Mouse (Mus musculus): ENCODE results near the gene Pcyt1b. TPM values are rescaled to one million over a fixed set of nuclear protein-coding genes. Genes with fewer than 3 reads are reported as not detected.

Pcyt1b gene
- total RNA-seq, 2 experiments from 2014 or later, result 0.17 to 0.34 TPM

GRCm38 (mm10) chrX:93729529-93729928 lies 74.9 kb downstream of the Pcyt1b start:
- intact Hi-C loops (cut with DNase I), result no loop called here
- DNase-seq (ENCODE audit: low spot score), result no peak

- no peak for DNase-seq (ENCODE audit: low spot score)
- intact Hi-C loops (cut with DNase I), result no loop called here
Measured at GRCm38 (mm10) chrX:93730854-93731253, 76.2 kb downstream of the Pcyt1b start.

- no peak for DNase-seq (ENCODE audit: low spot score)
- intact Hi-C loops (cut with DNase I), result no loop called here
Measured at GRCm38 (mm10) chrX:93732407-93732806, 77.7 kb downstream of the Pcyt1b start.

GRCm38 (mm10) chrX:93732975-93733748 lies 78.5 kb downstream of the Pcyt1b start:
- intact Hi-C loops (cut with DNase I), result no loop called here

GRCm38 (mm10) chrX:93749165-93749564 lies 94.5 kb downstream of the Pcyt1b start:
- intact Hi-C loops (cut with DNase I), result no loop called here
- no peak for DNase-seq (ENCODE audit: low spot score)

More at GRCm38 (mm10) chrX:93732975-93733748, 78.5 kb downstream of the Pcyt1b start:
- no peak for DNase-seq (ENCODE audit: low spot score)

- intact Hi-C loops (cut with DNase I), result no loop called here
- no peak for DNase-seq (ENCODE audit: low spot score)
Measured at GRCm38 (mm10) chrX:93750566-93750965, 95.9 kb downstream of the Pcyt1b start.

- DNase-seq (ENCODE audit: low spot score), result no peak
- intact Hi-C loops (cut with DNase I), result no loop called here
Measured at GRCm38 (mm10) chrX:93755210-93755842, 100.7 kb downstream of the Pcyt1b start.

- intact Hi-C loops (cut with DNase I), result no loop called here
- DNase-seq (ENCODE audit: low spot score), result no peak
Measured at GRCm38 (mm10) chrX:93756867-93757455, 102.3 kb downstream of the Pcyt1b start.

- intact Hi-C loops (cut with DNase I), result no loop called here
- no peak for DNase-seq (ENCODE audit: low spot score)
Measured at GRCm38 (mm10) chrX:93760770-93761169, 106.1 kb downstream of the Pcyt1b start.

- intact Hi-C loops (cut with DNase I), result no loop called here
- DNase-seq (ENCODE audit: low spot score), result no peak
Measured at GRCm38 (mm10) chrX:93789562-93789961, 134.9 kb downstream of the Pcyt1b start.

GRCm38 (mm10) chrX:93793168-93793567 lies 138.5 kb downstream of the Pcyt1b start:
- no peak for DNase-seq (ENCODE audit: low spot score)
- intact Hi-C loops (cut with DNase I), result loop anchor here (10.0 kb wide), 1 partner anchor 242 kb away; no protein-coding TSS in a partner anchor

Other genes with a start within 250 kb of the Pcyt1b start
- 1 to 10 TPM; 4.8 to 5.2 TPM for gene Pola1, start 22.7 kb upstream of the Pcyt1b start, total RNA-seq (2021)
- gene Pdk3, start 177.3 kb downstream of the Pcyt1b start, total RNA-seq (2021), result 1 to 10 TPM; 3.0 to 3.8 TPM

Data from heart, postnatal 25 days (tissue).